9 mouse cellular contexts compared by ENCODE assay signal in the genomic region with DNA sequence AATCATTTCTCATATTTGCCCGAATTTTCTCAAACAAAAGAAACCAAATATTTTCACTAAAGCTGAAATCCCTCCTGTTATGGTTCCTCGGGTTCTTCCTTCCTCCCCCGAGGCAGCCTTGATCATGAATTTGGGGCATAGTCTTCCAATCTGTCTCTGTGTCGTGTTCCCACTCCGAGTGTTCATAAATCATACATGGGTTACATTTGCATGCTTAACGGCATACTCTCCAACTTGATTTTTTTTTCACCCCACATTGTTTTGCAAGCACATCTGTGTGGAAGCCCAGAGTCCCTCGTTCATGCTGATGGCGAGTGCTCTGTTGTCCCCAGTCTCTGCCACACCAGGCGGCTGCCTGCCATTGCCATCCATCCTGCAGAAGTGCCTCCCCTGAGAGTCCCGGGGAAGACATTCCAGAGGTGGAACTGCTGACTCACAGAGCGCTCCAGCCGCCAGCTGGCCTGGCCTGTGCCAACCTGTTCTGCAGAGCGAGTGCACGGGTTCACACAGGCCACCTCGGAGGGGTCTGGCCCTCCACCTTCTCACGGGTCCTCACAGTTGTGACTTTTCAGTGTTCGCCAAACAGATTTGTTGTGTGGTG.
A peak's percentile ranks its signal among the peaks of the same experiment; 100 is the strongest.
DNase-seq lines count a peak whose midpoint lies in the region; ATAC-seq and TF ChIP-seq lines count a peak whose summit lies in the region.
"Had no signal": no experiment of that assay in that cellular context is flagged by ENCODE, and none has a peak within 500 bp of the region (broad histone marks: within the 10 kb centered on the region; RNA-seq: fewer than 3 reads in every experiment).

No protein-coding gene starts in this region.

- no peak overlapping the region for H3K9ac ChIP-seq in forebrain, embryonic 11.5 days (ENCODE audit: low read length)
- H3K9ac ChIP-seq in heart, postnatal 0 days (replicated peaks; ENCODE audit: low read depth, low read length) = no peak overlapping the region
- peak overlapping the region; percentile 36; the same call in 1 of the 2 replicates for H3K9ac ChIP-seq in midbrain, postnatal 0 days (replicated peaks; ENCODE audit: low read length, poor library complexity, severe bottlenecking)

- no peaks in the 10 kb centered on the region; the same call in 1 of the 2 replicates for H3K27me3 ChIP-seq in forebrain, embryonic 11.5 days (ENCODE audit: control insufficient read depth, insufficient read depth, low read length)
- H3K27me3 ChIP-seq in forebrain, embryonic 10.5 days (ENCODE audit: poor library complexity, severe bottlenecking) = peaks cover 25% of the 10 kb centered on the region
- H3K27me3 ChIP-seq in heart, postnatal 0 days (ENCODE audit: control insufficient read depth, insufficient read depth, low read length) = no peaks in the 10 kb centered on the region; the same call in 1 of the 2 replicates
- H3K27me3 ChIP-seq in midbrain, postnatal 0 days (ENCODE audit: insufficient read depth, low read length) = no peaks in the 10 kb centered on the region
- H3K27me3 ChIP-seq: megakaryocyte, embryonic 14.5 days had no signal

- H3K36me3 ChIP-seq in forebrain, embryonic 11.5 days (ENCODE audit: control insufficient read depth, insufficient read depth, low read length) = no peaks in the 10 kb centered on the region
- H3K36me3 ChIP-seq in forebrain, embryonic 10.5 days (replicated peaks) = no peaks in the 10 kb centered on the region
- no peaks in the 10 kb centered on the region for H3K36me3 ChIP-seq in heart, postnatal 0 days (replicated peaks; ENCODE audit: control insufficient read depth, insufficient read depth, low read length)
- H3K36me3 ChIP-seq in midbrain, postnatal 0 days (ENCODE audit: insufficient read depth, low read length) = no peaks in the 10 kb centered on the region

- no peak overlapping the region for H3K27ac ChIP-seq in forebrain, embryonic 11.5 days (ENCODE audit: low read depth, low read length)
- H3K27ac ChIP-seq in forebrain, embryonic 10.5 days = no peak overlapping the region
- no peak overlapping the region for H3K27ac ChIP-seq in heart, postnatal 0 days (ENCODE audit: low read depth)
- peak overlapping the region; percentile 75 for H3K27ac ChIP-seq in midbrain, postnatal 0 days (ENCODE audit: low read depth, low read length)

- no peak overlapping the region for H3K4me2 ChIP-seq in forebrain, embryonic 11.5 days (ENCODE audit: low read depth, low read length, severe bottlenecking)
- no peak overlapping the region for H3K4me2 ChIP-seq in heart, postnatal 0 days (ENCODE audit: low read depth, low read length)
- peak overlapping the region; percentile 30 for H3K4me2 ChIP-seq in midbrain, postnatal 0 days (ENCODE audit: low read depth, low read length, poor library complexity, severe bottlenecking)

- 0 out of 2 replicates have a peak, but pooled peaks cover 2% of the 10 kb centered on the region for H3K4me1 ChIP-seq in forebrain, embryonic 11.5 days (replicated peaks; ENCODE audit: control insufficient read depth, insufficient read depth, low read length)
- H3K4me1 ChIP-seq in forebrain, embryonic 10.5 days = peaks cover 19% of the 10 kb centered on the region
- H3K4me1 ChIP-seq in heart, postnatal 0 days (ENCODE audit: control insufficient read depth, insufficient read depth) = no peaks in the 10 kb centered on the region
- H3K4me1 ChIP-seq in midbrain, postnatal 0 days (ENCODE audit: insufficient read depth, low read length) = 0 out of 2 replicates have a peak, but pooled peaks cover 4% of the 10 kb centered on the region
- H3K4me1 ChIP-seq: megakaryocyte, embryonic 14.5 days had no signal

- TF ChIP-seq EP300 in heart, postnatal 0 days (IDR thresholded peaks at IDR 0.05; ENCODE audit: low read depth) = no peak

- H3K4me3 ChIP-seq in forebrain, embryonic 11.5 days (ENCODE audit: low read depth, low read length) = no peak overlapping the region
- H3K4me3 ChIP-seq in forebrain, embryonic 10.5 days = no peak overlapping the region
- no peak overlapping the region for H3K4me3 ChIP-seq in heart, postnatal 0 days (ENCODE audit: low read depth, low read length)
- H3K4me3 ChIP-seq in midbrain, postnatal 0 days (ENCODE audit: low read depth, low read length) = no peak overlapping the region
- H3K4me3 ChIP-seq: megakaryocyte, embryonic 14.5 days had no signal

- TF ChIP-seq CTCF in heart, postnatal 0 days (IDR thresholded peaks at IDR 0.05; ENCODE audit: low read depth) = no peak
- no peak for TF ChIP-seq CTCF in midbrain, postnatal 0 days (IDR thresholded peaks at IDR 0.05)

- 55% methylated on average over 17 of the region's 17 CpGs for WGBS in forebrain, embryonic 11.5 days
- 64% methylated on average over 17 of the region's 17 CpGs for WGBS in forebrain, embryonic 10.5 days
- 38% methylated on average over 17 of the region's 17 CpGs for WGBS in heart, postnatal 0 days
- 35% methylated on average over 17 of the region's 17 CpGs for WGBS in midbrain, postnatal 0 days

- no peaks in the 10 kb centered on the region for H3K9me3 ChIP-seq in forebrain, embryonic 11.5 days (ENCODE audit: control insufficient read depth, low read length)
- no peaks in the 10 kb centered on the region for H3K9me3 ChIP-seq in forebrain, embryonic 10.5 days
- H3K9me3 ChIP-seq in heart, postnatal 0 days (replicated peaks; ENCODE audit: control insufficient read depth, low read length) = no peaks in the 10 kb centered on the region
- H3K9me3 ChIP-seq in midbrain, postnatal 0 days (ENCODE audit: low read length) = no peaks in the 10 kb centered on the region

- peak; percentile 57 for DNase-seq in forebrain, embryonic 11.5 days (ENCODE audit: low spot score)
- no peak for DNase-seq in forebrain, embryonic 10.5 days (ENCODE audit: extremely low spot score, low spot score)
- peak; percentile 52 for DNase-seq in brain, adult 2 months (ENCODE audit: low read depth, low spot score)
- no peak for DNase-seq in heart, postnatal 0 days (ENCODE audit: low spot score)
- DNase-seq in kidney, postnatal 4 days = peak; percentile 73 to 84
- no peak for DNase-seq in midbrain, postnatal 0 days (ENCODE audit: low spot score)
- DNase-seq in adipocyte (ENCODE audit: low spot score) = no peak
- DNase-seq in cerebellum, postnatal 4 days (ENCODE audit: low spot score in 2 of 2) = no peak

- ATAC-seq in forebrain, embryonic 11.5 days (replicated peaks; ENCODE audit: low FRiP score) = no peak
- peak; percentile 53; the same call in 1 of the 2 replicates for ATAC-seq in heart, postnatal 0 days (ENCODE audit: insufficient read depth, low read depth)
- peak; percentile 82 for ATAC-seq in midbrain, postnatal 0 days (ENCODE audit: low FRiP score)

Comparison
In these comparisons a context has a peak if more than half of its experiments do, and no peak if none do; other contexts are left out.
1. DNase-seq: peak in forebrain, embryonic 11.5 days (single experiment), brain, adult 2 months (single experiment) and kidney, postnatal 4 days (2 of 2); none in forebrain, embryonic 10.5 days (single experiment), heart, postnatal 0 days (single experiment), midbrain, postnatal 0 days (single experiment), adipocyte (single experiment) and cerebellum, postnatal 4 days (0 of 2).